Mouse (Mus musculus) naive thymus-derived CD4-positive, alpha-beta T cell, adult 2 months (primary cell): ENCODE data around the gene S100a14.

Source experiments
- DNase-seq: peaks from one replicate; pipeline ENCODE4 v3.0.0-alpha.2; 2011; ENCODE audit warnings: low read depth

The S100a14 gene

DNA sequence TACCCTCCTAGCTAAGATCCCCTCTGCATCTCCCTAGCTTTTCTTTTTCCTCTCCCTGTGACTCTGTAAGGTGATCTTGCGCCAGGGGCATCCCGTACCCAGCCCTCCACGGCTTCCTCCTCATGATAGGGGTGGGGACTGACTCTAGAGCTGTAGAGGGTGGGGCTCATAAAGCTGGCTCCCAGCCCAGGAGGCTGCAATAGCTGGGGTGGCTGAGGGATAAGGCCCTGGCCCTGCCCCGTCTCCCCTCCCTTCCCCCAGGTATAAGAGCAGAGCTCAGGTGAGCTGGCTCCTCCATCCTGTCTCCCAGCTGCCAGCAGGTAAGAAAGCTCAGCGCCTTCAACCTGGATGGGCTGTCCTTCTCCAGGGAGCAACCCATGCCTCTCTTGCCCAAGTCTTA, at the start of gene S100a14:
S100a14 (plus strand) TSS at position 277 of the 400 bp plus-strand sequence.
- DNase-seq, result no peak

DNA sequence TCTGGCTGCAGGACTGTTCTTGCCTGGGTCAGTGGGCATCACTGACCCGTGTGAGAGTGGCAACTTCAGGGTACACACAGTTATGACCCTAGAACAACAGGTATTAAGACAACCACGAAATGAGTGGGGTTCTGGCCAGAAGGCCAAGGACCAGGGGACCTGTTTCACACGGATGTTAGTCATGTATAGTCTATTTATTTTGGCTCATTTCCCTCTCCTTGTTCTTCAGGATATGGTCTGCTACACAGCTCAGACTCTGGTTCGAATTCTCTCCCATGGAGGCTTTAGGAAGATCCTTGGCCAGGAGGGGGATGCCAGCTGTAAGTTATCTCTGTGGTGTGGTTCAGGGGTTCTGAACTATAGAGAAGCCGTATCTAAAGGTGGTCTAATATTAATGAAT, 39.7 kb upstream of the S100a14 start:
- no peak for DNase-seq

DNA sequence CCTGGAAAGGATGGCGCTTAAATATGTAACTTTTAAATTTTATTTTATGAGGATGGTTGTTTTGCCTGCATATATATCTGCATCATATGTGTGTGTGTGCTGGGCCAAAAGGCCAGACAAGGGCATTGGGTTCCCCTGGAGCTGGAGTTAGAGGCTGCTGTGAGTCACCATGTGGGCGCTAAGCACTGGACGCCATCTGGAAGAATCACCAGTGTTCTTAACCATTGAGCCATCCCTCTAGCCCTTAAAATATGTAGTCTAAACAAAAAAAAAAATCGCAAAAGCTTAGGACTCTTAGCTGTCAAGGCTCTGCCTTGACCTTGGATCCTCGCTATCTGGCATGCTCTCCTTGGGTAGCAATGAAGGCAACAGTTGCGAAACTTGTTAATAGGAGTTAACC, 38.1 kb upstream of the S100a14 start:
- no peak for DNase-seq

DNA sequence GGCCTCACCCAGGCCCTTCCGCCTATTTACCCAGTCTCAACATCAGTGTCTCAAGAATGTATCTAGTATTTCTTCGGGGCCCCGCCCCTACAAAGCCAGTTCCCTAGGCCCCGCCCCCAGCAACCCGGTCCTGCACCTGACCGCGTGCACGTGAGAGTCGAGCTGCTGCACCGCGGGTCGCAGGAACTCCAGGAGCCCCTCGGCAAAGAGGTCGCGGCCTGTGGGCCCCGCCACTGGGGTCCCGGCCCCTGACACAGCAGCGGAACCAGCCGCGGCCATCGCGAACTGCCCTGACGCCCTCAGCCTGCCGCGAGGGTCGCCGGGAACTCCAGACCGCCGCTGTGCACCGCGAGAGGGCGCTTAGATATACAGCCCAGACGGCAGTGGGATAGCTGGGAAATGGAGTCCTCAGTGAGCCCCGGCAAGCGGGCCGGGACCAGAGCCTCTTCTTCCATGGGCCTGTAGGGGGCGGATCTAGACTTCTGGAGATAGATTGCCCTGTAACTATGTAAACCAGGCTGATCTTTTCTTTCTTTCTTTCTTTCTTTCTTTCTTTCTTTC, 35.9 kb upstream of the S100a14 start, which contains the start of gene Snapin:
Snapin (minus strand) TSS at position 338 of the 561 bp plus-strand sequence.
- DNase-seq, result peak; percentile 97

DNA sequence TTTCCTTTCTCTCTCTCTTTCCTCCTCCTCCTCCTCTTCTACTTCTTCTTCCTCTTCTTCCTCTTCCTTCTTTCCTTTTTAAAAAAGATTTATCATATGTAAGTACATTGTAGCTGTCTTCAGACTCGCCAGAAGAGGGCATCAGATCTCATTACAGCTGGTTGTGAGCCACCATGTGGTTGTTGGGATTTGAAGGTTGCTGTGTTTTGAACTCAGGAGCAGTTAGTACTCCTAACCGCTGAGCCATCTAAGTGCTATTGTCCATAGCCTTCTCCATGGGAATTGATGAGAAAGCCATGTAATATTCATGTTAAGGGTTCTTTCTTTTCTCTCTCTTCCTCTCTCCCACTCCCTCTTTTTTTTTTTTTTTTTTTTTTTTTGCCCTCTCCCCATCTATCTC, 35.3 kb upstream of the S100a14 start:
- peak; percentile 69 for DNase-seq

DNA sequence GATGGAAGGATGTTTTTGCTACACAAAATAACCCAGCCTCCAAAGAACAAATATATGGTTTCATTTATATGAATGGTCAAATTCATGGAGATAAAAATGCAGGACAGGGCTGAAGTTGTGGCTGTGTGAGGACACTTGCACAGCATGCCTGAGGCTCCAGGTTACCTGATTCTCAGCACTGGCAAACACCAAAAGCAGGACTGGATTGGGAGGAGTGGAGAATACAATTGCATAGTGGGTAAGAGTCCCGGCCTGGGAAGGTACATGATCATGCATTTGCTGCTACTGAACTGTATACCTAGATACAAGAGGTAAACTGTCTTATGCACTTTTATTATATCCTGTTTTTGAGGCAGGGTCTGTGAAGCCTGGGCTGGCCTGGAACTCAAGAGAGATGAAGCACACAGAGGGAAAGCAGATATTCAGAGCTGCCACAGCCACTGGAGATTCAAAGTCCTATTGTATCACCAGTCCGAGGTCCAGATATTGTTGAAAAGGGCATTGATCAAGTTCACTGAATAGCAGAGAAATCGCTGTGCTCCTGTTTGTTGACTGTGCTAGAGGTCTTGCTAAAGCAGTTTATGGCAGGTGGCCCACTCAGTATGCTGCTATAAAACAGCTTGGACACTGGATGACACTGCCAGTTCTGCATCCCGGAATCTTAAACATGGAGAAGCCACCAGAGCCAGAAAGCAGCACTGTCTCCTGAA, 32.7 kb upstream of the S100a14 start:
- DNase-seq, result no peak

DNA sequence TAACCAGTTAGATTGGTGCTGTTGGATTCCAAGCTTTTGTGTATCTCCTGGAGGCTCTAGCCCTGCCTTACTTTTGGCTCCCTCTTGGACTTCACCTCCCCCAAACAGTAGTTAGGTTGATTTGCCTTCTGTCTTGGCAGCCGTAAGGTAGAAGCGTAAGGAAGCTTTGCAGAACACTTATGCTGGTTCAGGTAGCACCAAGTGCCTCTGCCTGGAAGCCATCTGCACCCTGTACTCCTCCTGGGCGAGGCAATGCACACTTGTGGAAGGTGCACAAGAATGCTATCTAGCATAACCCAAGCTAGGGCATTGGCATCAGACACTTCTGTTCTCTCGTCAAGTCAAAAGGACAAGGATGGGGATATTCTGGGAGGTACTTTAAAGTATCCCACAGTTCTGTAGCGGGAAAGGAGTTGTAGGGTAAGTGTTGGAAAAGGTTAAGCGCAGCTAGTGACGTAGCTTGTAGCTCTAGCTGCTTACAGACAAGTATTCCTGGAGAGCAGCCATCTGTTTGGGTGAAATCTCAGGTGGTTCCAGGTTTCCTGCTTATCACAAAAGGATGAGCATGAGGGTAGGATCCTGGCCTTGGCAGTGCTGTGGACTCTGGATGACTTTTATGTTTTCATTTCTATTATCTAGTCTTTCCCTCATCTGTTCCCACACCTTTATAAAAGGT, 30.7 kb upstream of the S100a14 start:
- DNase-seq, result no peak

DNA sequence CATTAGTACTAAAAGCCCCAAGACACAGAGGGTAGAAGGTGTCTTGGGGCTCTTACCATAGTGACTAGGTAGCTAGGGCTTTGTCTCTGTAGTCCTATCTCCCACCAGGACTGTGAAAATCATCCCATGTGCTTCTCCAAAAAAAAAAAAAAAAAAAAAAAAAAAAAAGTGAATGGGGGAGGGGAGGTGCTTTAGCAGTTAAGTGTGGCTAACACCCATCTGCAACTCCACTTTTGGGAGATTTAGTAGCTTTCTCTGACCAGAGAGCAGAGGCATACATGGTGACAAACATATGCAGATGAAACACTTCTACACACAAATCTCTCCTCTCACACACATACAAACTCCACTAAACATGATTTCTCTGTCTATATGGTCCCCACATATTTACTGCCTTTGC, 29.1 kb upstream of the S100a14 start:
- no peak for DNase-seq

DNA sequence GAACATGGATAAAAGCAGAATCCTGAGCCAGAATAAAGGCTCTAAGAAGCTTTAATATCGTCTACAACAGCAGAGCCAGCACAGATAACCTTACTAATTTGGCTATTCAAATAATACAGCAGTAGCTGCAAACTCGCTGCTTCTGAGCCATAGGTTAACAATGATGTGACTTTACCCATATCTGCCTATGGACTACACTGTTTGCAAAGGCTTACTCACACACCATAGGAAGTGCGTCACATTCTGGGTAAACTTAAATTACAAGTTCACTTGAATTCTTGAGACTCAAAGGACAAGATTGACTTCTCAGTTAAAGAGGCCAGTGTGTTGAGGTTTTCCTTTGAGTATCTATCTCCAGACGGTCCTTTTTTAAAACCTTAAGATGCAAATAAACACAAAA, 23.2 kb upstream of the S100a14 start:
- no peak for DNase-seq

DNA sequence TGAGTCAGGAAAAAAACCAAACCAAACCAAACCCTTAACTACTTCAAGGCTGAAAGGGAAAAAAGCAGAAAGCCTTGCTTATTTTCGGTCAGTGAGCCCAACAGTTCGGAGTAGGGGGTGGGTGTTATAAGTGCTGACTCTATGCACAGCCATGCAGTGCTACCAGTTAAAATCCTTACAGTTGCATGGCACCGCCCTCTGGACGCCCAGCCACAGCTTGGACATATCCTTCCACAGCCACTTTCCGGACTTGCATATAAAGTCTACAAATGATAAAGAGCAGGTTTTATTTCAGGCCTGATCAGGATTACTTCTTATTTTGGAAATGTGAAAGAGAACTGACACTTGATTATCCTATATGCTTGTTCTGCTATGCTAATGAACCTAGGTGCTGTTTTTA, 21.4 kb upstream of the S100a14 start:
- DNase-seq, result no peak

DNA sequence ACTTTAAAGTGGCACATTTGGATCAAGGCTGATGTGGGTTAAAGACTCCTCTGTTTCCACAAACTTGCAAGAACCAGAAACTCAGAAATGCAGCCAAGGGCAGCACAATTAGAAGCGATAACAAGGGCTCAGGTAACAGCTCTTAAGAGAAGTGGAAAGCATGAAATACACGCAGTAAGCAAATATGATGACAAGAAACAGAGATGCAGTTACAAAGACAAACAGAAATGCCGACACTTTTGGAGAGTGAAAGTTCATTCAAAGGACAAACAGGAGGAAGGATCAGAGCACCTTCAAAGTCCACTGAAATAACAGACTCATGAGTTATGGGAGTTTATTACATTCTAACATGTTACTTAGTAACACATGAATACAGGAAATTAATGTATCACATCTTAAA, 20.3 kb upstream of the S100a14 start:
- no peak for DNase-seq

DNA sequence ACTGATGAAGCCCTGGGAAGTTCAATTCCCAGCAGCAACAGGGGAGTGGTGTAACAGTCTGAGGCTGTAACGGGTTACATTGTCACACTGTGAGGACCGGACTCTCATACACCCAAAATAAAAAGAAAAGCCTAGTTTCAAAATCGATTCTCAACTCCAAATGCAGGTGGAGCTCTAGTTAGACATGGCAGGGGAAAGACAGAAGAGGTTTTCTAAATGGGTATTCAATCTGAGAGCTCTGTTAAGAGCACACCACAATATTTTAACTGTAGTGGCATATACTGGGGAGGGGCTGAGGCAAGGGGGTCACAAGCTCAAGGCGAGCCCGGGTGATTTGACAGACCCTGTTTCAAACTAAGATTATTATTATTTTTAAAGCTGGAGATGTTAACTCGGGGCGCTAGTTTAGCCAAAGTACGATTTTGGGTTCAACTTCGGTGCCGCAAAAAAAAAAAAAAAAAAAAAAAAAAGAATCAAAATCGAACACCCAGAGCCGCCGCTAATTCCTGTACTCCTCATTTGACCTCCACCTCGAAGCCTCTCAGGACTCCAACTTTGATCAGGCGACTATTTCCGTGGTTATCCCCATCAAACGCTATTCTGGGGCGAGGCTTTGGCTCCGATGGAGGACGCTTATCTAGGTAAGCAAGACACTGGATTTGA, 18.2 kb upstream of the S100a14 start:
- peak; percentile 38 for DNase-seq

DNA sequence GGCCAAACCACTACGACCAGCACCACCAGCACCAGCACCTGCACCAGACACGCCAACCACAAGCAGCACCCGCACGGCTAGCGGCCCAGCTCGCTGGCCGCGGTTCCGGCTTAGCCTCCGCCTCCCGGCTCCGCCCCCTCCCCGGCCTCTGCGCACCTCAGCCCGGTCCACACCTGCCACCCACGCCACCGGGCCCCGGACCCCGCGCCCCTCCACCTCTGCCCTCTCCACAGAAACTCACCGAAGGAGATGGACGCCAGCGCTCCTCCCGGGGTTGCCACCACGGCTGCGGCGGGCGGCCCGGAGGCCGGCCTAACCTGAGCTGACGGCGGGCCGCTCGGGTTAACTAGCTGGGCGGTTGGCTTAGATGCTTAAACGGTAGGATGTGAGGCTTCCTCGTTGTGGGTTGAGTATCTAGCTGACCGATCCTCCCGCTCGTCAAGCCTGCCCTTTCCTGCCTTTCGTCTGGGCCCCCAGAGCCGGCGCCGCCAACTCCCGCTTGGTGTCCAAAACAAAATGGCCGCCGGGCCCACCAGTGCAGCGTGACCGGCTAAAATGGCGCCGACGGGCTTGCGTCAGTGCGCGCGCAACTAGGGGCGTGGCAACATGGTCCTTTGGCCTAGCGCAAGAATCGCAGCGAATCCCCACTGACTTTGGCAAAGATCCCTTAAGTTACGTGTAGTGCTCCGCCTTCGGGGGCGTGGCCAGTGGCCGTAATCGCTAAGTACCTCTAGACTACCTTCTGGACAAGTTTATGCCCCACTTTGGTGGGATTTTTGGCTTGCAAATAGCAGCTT, 17.5 kb upstream of the S100a14 start, which contains the start of gene Chtop:
Chtop (minus strand) TSS at position 549 of the 797 bp plus-strand sequence.
- peak; percentile 100 for DNase-seq

DNA sequence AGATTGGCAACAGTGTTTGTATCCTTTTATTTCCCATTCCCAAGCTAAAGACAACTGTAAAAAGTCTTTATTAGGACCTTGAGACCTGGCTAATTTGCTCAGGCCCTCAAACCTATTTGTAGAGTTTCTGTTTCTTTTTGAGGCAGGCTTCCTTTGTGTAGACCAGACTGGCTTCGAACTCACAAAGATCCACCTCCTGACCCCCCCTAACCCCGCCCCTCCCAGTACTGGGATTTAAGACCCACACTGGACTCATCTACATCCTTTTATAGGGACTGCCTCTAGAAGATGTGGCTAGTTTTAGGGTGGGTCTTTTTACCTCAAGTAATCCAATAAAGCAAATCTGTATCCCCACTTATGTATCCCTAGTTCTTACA, 16.9 kb upstream of the S100a14 start:
- DNase-seq, result no peak

DNA sequence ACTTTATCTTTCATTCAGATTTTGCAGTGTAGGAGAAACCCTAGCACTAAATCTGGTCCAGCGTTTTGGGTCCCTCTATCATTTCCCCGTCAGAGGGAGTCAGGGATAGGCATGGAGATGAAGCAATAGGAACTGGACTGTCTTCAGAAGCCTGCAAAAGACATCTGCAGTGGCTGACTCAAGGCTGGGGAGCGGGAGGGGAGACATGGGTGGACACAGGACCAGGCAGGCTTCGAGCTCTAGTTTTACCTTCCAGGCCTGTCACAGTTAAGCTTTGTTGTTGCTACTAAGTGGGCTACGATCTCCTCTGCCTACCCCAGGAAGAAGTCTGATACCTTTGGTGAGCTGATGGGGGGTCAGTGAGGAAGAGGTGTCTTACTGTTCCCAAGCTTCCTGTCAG, 14.4 kb upstream of the S100a14 start:
- DNase-seq, result no peak

DNA sequence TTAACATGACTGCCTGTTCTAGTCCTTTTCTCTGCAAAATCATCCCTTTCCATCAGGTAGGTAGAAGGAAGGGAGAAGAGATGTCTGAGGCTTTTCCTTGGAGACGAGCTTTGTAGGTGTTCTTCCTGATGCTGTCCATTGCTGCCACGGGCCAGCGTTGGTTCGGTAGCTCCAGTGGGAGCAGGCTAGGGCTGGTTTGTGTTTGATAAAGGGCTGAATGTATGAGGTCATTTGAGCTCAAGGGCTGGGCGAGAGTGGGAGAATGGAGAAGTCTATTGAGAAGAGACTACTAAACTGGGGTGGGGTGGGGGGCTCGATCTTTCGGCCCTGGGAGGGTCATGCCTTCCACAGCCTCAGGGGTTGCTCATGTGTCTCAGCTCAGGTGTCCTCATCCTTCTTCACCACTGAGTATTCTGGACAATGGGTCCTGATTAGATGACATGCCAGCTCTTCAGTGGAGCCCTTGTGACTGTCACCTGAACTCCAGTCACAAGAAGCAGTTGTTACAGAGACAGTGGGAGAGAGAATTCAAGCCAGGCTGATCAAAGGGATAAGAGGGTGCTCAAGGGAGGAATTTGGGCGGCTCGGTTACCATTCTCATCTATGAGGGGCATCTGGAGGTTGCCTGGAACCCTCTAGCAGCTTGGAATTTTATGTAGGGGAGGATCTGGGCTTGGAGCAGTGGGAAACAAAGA, 13.6 kb upstream of the S100a14 start:
- DNase-seq, result no peak

DNA sequence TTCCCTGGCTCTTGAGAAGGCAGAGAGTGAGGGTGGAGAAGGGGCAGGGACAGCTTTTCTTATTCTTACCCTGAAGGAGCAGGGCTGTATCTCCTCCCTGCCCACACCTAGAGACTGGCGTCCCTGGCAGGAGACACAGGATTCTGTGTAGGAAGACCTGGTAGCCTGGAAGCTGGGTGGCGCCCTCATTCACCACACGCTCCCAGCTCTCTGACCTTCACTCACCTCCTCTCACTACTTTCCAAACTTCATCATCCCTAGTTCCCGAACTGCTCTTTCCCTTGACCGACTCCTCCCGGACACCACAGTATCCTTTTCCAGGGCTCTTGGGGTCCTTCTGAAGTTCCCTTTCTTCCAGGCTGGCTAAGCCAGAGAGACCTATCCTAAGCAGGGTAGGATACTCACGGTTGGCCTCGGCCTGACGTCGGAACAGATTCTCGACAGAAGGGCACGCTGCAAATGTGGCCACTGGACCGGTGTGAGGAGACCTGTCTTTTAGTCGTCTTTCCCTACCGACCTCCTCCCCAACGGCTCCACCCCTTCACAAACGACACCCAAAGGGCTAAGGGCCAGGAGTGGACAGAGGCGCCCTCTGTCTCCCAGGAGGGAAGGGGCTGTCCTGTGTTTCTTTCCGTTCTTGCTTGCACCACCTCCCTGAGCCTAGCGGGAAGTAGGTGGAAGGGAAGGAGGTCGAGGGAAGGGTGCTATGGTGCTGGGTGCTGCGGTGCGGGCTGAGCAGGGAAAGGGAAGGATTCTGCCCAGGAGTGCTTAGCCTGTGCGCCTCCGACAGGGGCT, 12.7 kb upstream of the S100a14 start, which contains the start of the genes S100a1 and S100a13:
S100a1 (minus strand) TSS at position 597 of the 795 bp plus-strand sequence.
S100a13 (plus strand) TSS at position 640 of the 795 bp plus-strand sequence.
- DNase-seq, result peak; percentile 47

DNA sequence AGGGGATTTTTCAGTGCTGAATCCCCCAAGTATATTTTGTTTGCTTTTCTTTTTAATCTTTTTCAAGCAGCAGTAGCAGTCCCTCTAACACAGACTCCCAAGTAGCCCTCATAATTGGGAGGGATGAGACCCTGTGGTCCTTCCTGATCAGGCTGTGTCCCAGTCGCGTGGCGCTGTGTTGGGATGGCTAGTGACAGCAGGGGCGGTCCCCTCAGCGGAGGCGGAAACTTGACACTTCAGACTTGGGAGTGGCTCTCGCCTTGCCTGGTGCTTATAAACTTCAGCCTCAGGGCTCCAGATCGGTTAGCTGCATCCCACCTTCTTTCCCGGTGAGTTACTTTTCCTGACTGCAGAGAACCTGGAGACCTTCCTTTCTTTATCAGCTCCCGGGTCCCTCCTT, 12.0 kb upstream of the S100a14 start:
- DNase-seq, result peak; percentile 66

DNA sequence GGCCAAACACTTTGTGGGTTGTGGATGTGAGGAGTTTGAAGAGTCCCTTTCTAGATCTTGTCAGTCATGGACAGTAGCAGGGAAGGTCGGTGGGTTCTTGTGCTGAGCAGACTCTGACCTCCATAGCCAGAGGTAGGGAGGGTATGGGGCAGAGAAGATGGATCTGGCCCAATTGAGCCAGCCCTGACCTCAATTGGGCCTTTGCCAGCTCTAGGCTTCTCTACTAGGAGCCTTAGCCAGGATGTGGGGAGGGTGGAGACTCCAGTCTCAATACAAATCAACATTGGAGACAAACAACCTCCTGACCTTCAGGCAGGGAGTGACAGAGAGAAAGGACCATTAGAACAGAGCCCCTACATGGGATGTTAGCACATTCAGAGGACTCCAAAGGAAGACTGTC, 11.4 kb upstream of the S100a14 start:
- no peak for DNase-seq

DNA sequence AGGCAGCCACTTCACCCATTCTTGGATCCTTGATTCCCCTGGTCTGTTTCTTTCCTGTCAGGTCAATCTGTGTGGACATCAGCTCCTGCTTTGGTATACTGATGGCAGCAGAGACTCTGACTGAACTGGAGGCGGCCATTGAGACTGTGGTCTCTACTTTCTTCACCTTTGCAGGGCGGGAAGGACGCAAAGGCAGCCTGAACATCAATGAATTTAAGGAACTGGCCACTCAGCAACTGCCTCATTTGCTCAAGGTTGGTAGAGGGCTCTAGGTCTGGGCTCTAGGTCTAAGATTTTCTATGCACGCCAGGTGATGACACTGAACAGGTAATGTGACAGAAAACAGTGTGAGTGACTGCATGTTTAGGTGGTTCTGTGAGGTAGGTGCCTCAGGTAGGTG, 10.9 kb upstream of the S100a14 start:
- DNase-seq, result no peak
